In the genomic region with DNA sequence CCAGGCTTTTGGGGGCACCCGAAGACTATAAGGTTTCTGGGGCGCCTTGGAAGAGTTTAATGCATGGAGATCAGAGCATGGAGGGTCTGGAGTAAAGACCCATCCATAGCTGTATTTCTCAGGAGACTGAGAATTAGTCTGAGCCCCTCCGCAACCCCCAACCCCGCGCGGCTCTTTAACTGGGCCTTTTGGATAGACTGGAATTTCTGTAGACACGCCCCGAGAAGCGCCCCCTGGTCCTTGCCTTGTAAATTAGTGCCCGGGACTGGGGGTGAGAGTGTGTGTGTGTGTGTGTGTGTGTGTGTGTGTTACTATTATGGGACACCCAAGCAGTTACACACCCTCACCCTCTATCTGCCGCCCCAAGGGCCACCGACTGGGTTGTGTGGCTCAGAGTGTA, we compare ENCODE assay signal across 8 mouse cellular contexts. TPM values are rescaled to one million over a fixed set of nuclear protein-coding genes. Genes with fewer than 3 reads are reported as not detected.
DNase-seq lines count a peak whose midpoint lies in the region; ATAC-seq and TF ChIP-seq lines count a peak whose summit lies in the region.

No protein-coding gene starts in this region.

- H3ac ChIP-seq in C2C12 (ENCODE audit: control insufficient read depth, insufficient read length, low read depth): peak overlapping the region; percentile 70

- DNase-seq in cerebellum, adult 9-10 months: peak; percentile 18
- no peak for DNase-seq in cerebellum, adult 9-11 months
- no peak for DNase-seq in midbrain, embryonic 10.5 days (ENCODE audit: low spot score)
- no peak for DNase-seq in spleen, adult 18-20 months
- DNase-seq in right cerebral cortex, adult 18-20 months: no peak

- TF ChIP-seq CTCF in C2C12 (IDR thresholded peaks at IDR 0.05; ENCODE audit: control insufficient read depth, insufficient read depth, insufficient read length): no peak

- H3K79me2 ChIP-seq in C2C12 (ENCODE audit: control insufficient read depth, insufficient read depth): peaks cover 70% of the 10 kb centered on the region

- H3K9ac ChIP-seq in forebrain, embryonic 13.5 days: peak overlapping the region; percentile 100
- peak overlapping the region; percentile 97 for H3K9ac ChIP-seq in kidney, embryonic 16.5 days (replicated peaks; ENCODE audit: low read length)

- peak; percentile 46 for ATAC-seq in forebrain, embryonic 13.5 days
- peak; percentile 40 for ATAC-seq in kidney, embryonic 16.5 days (ENCODE audit: low FRiP score, low TSS enrichment)

- H3K79me3 ChIP-seq in C2C12 (ENCODE audit: low read depth): peaks cover 47% of the 10 kb centered on the region

- peak overlapping the region; percentile 96 for H3K4me3 ChIP-seq in C2C12 (ENCODE audit: insufficient read depth, poor library complexity, severe bottlenecking)
- H3K4me3 ChIP-seq in forebrain, embryonic 13.5 days: peak overlapping the region; percentile 98
- H3K4me3 ChIP-seq in kidney, embryonic 16.5 days (ENCODE audit: low read length): peak overlapping the region; percentile 96
- H3K4me3 ChIP-seq in midbrain, embryonic 10.5 days: peak overlapping the region; percentile 94

- H3K27me3 ChIP-seq in C2C12 (ENCODE audit: control insufficient read depth, insufficient read depth, insufficient read length): no peaks in the 10 kb centered on the region
- H3K27me3 ChIP-seq in forebrain, embryonic 13.5 days: no peaks in the 10 kb centered on the region
- no peaks in the 10 kb centered on the region for H3K27me3 ChIP-seq in kidney, embryonic 16.5 days (ENCODE audit: insufficient read depth, low read length)
- H3K27me3 ChIP-seq in midbrain, embryonic 10.5 days (ENCODE audit: low read depth, poor library complexity, severe bottlenecking): peaks cover 73% of the 10 kb centered on the region

- H3K27ac ChIP-seq in forebrain, embryonic 13.5 days: peak overlapping the region; percentile 71
- peak overlapping the region; percentile 76 for H3K27ac ChIP-seq in kidney, embryonic 16.5 days (ENCODE audit: low read length)
- peak overlapping the region; percentile 96 for H3K27ac ChIP-seq in midbrain, embryonic 10.5 days (replicated peaks)

- peaks cover 45% of the 10 kb centered on the region for H3K4me1 ChIP-seq in forebrain, embryonic 13.5 days
- peaks cover 38% of the 10 kb centered on the region for H3K4me1 ChIP-seq in kidney, embryonic 16.5 days (ENCODE audit: insufficient read depth, low read length)
- peaks cover 46% of the 10 kb centered on the region for H3K4me1 ChIP-seq in midbrain, embryonic 10.5 days

- no peaks in the 10 kb centered on the region for H3K9me3 ChIP-seq in forebrain, embryonic 13.5 days (replicated peaks)
- no peaks in the 10 kb centered on the region for H3K9me3 ChIP-seq in kidney, embryonic 16.5 days (ENCODE audit: low read length)
- no peaks in the 10 kb centered on the region; the same call in 1 of the 2 replicates for H3K9me3 ChIP-seq in midbrain, embryonic 10.5 days (replicated peaks)

- WGBS in forebrain, embryonic 13.5 days: under 1% methylated on average over 12 of the region's 12 CpGs
- WGBS in kidney, embryonic 16.5 days: 2% methylated on average over 12 of the region's 12 CpGs
- 9% methylated on average over 12 of the region's 12 CpGs for WGBS in midbrain, embryonic 10.5 days

- peaks cover 6% of the 10 kb centered on the region for H3K36me3 ChIP-seq in C2C12 (ENCODE audit: control insufficient read depth, insufficient read depth)
- H3K36me3 ChIP-seq in forebrain, embryonic 13.5 days (ENCODE audit: poor library complexity, severe bottlenecking): no peaks in the 10 kb centered on the region
- H3K36me3 ChIP-seq in kidney, embryonic 16.5 days (ENCODE audit: insufficient read depth, low read length): no peaks in the 10 kb centered on the region
- H3K36me3 ChIP-seq in midbrain, embryonic 10.5 days: no peaks in the 10 kb centered on the region

- H3K4me2 ChIP-seq in forebrain, embryonic 13.5 days: peak overlapping the region; percentile 84
- H3K4me2 ChIP-seq in kidney, embryonic 16.5 days (replicated peaks; ENCODE audit: low read depth, low read length): peak overlapping the region; percentile 94

TF ChIP-seq in C2C12, 6 proteins besides CTCF, POLR2A, EP300 and RAD21:
- TF ChIP-seq FOSL1 (IDR thresholded peaks at IDR 0.05; ENCODE audit: insufficient read depth, low read length, poor library complexity, severe bottlenecking) (no peak), CEBPB (IDR thresholded peaks at IDR 0.05; ENCODE audit: low read depth) (no peak), MYOD1 (IDR thresholded peaks at IDR 0.05; ENCODE audit: control insufficient read depth, insufficient read length, low read depth) (no peak), USF1 (IDR thresholded peaks at IDR 0.05; ENCODE audit: low read depth) (no peak), MAX (IDR thresholded peaks at IDR 0.05) (no peak), MYOG (IDR thresholded peaks at IDR 0.05; ENCODE audit: control insufficient read depth, extremely low read depth, insufficient read length) (no peak)

RNA-seq across cellular contexts. Expression of a gene that starts 0.5 kb away (rescaled TPM):
- polyA plus RNA-seq in C2C12 (2012; fragmentation: generic; extraction: Trizol): 180 TPM
- 4.6 and 5.3 TPM in 2 replicates for polyA plus RNA-seq in forebrain, embryonic 13.5 days (2015; fragmentation: Nextera tagmentation; extraction: Ambion mirVana)
- 4.3 and 4.8 TPM in 2 replicates for polyA plus RNA-seq in kidney, embryonic 16.5 days (2015; fragmentation: Nextera tagmentation; extraction: Ambion mirVana)
- 1.2 and 2.0 TPM in 2 replicates for polyA plus RNA-seq in midbrain, embryonic 10.5 days (2016; fragmentation: Nextera tagmentation; extraction: Ambion mirVana)

RNA-seq across cellular contexts. Expression of a gene that starts 58.1 kb away (rescaled TPM):
- polyA plus RNA-seq in C2C12 (2012; fragmentation: generic; extraction: Trizol): 0.08 TPM
- not detected in 2 replicates for polyA plus RNA-seq in forebrain, embryonic 13.5 days (2015; fragmentation: Nextera tagmentation; extraction: Ambion mirVana)
- 0.67 TPM in 1 of 2 replicates, not detected in the other for polyA plus RNA-seq in kidney, embryonic 16.5 days (2015; fragmentation: Nextera tagmentation; extraction: Ambion mirVana)
- 0.28 and 0.43 TPM in 2 replicates for polyA plus RNA-seq in midbrain, embryonic 10.5 days (2016; fragmentation: Nextera tagmentation; extraction: Ambion mirVana)

Comparison
In these comparisons a context has a peak if more than half of its experiments do, and no peak if none do; other contexts are left out.
1. RNA of a gene that starts 0.5 kb away (polyA plus RNA-seq): 180 TPM in C2C12 (single experiment); 4.6 to 5.3 TPM in forebrain, embryonic 13.5 days, 4.3 to 4.8 TPM in kidney, embryonic 16.5 days and 1.2 to 2.0 TPM in midbrain, embryonic 10.5 days; every median in the first group is over 10 times any median in the second.
2. Peak in every context shown above with its lines, with median percentiles within 50 percentile points of each other: H3K4me3 ChIP-seq and H3K27ac ChIP-seq.